Mouse (Mus musculus) liver, adult 2 months (tissue): Measurements from ENCODE around the gene Serinc5.

Source experiments
- CTCF ChIP-seq: fragments of 200-500 bp; IDR thresholded peaks from 2 replicates; pipeline ENCODE4 v1.5.1; 2011; ENCODE audit warnings: low read depth, low read length, control low read depth
- POLR2A ChIP-seq: fragments of 200-500 bp; IDR thresholded peaks from 2 replicates; pipeline ENCODE4 v1.6.1; 2011; ENCODE audit warnings: low read length, control low read depth; ENCODE audit not compliant: insufficient read depth; ENCODE audit errors: extremely low read depth

DNA sequence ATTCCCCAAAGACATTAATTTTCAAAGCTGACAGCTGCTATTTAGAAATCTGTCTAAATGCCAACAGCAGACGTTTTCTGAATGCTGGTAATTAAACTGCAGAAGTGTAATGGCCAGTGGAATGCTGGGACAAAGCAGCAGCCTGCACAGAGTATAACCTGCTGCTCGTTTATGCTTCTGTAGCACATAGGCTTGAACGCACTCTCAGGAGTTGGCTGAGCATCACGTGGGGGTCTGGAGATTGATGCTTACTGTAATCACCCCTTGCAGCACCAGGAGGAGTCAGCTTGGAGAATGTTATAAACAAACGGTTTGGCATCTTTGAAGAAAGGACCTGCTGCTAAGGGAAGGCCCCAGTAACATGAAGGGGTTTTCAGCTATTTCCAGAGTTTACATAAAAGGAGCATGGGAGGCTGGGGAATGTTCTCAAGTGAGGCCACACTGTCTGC, 85.6 kb downstream of the Serinc5 start:
- no peak for TF ChIP-seq CTCF
- TF ChIP-seq POLR2A = no peak
